Mouse (Mus musculus) heart, adult 2 months (tissue): ENCODE results near the gene Smim12.

Experiments
- CTCF ChIP-seq: fragments of 200-600 bp; IDR thresholded peaks from 2 replicates; pipeline ENCODE4 v1.8.1; 2022; ENCODE audit warnings: antibody characterized with exemption, mild to moderate bottlenecking, moderate library complexity
- EP300 ChIP-seq: fragments of 200-500 bp; IDR thresholded peaks from 2 replicates; pipeline ENCODE4 v1.6.1; 2011; ENCODE audit warnings: low read depth, low read length, control low read depth; ENCODE audit not compliant: insufficient read depth
- POLR2A ChIP-seq: fragments of 200-500 bp; IDR thresholded peaks from 2 replicates; pipeline ENCODE4 v1.6.1; 2011; ENCODE audit warnings: mild to moderate bottlenecking, low read depth, low read length, control low read depth; ENCODE audit not compliant: insufficient read depth

GRCm38 (mm10) chr4:127242696-127243095 lies 888 bp upstream of the Smim12 start:
- no peak for TF ChIP-seq CTCF
- no peak for TF ChIP-seq POLR2A
- TF ChIP-seq EP300: no peak
